Mouse (Mus musculus): ENCODE data around the gene Sart1.

The Sart1 gene

GRCm38 (mm10) chr19:5388588-5389242 is at the start of gene Sart1:
Gene Sart1 (minus strand): TSS chr19:5388703.
- peak; percentile 89 for DNase-seq (ENCODE audit: low spot score in 2 of 2)

- no peak for DNase-seq (ENCODE audit: low spot score in 2 of 2)
Observed at GRCm38 (mm10) chr19:5433951-5434350, 45.4 kb upstream of the Sart1 start.

- DNase-seq (ENCODE audit: low spot score in 2 of 2) = no peak
Observed at GRCm38 (mm10) chr19:5432992-5433852, 44.7 kb upstream of the Sart1 start.

DNA sequence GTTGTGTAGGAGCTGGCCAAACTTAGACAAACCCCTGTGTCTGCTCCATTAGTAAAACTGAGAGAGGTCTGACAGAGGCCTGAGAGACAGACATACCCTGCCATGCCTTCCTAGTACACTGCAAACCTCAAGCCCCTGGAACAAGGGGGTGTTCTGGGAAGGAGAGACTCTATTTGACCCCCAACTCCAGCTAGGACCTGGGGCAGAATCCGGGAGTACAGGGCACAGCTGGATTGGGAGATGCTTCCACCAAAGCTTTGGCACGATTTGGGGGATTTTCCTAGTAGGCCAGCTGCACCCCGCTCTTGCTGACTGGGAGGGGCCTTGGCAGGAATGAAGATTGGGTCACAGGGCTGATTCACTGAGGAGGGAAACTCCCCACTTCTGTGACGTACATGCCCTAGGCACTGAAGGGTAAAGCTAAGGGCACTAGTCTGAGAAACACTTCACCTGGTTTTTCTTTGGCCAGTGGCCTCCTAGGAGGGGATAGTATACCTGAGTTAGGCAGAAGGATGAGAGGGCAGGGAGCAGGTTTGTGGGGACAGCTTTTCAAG is 43.5 kb upstream of the Sart1 start:
- DNase-seq (ENCODE audit: low spot score in 2 of 2) = no peak

DNA sequence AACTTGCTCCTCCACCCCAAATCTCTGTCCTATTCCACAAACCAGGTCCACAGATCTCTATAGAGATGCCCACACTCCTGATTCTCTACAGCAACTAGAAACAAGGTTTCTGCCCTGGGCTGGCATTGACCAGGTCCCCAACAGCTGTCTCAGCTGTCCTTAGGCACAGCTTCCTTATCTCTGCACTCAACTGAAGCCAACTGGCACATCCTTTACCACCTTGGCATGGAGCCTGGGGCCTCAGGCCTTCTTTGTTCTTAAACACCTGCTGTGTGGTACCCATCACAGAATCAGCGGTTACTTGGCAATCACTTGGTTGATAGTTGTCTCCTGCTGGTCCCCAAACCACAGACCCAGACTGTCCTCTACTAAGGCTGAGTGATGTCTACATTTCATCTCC is 41.9 kb upstream of the Sart1 start:
- no peak for DNase-seq (ENCODE audit: low spot score in 2 of 2)

DNA sequence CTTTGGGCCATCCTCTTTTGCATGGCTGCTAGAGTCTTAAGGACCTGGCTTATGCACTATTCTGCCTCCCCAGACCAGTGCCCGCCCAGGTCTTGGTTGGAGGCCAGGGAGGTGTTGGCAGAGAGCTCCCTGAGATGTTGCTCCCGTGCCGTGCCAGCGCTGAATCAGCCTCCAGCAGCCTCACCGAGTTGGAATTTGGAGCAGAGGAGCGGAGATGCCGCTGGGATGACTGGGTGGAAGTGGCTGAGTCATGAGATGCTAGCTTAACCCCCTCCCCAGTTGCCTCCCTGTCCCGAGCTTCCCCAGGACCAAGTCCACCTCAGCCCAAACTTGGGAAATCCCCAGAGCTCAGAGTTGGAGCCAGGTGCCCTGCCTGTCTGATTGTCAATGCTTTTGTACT is 41.3 kb upstream of the Sart1 start:
- no peak for DNase-seq (ENCODE audit: low spot score in 2 of 2)

GRCm38 (mm10) chr19:5429219-5429618 is 40.7 kb upstream of the Sart1 start:
- no peak for DNase-seq (ENCODE audit: low spot score in 2 of 2)

- no peak for DNase-seq (ENCODE audit: low spot score in 2 of 2)
Observed at GRCm38 (mm10) chr19:5428083-5428482, 39.6 kb upstream of the Sart1 start.

GRCm38 (mm10) chr19:5426640-5427290 is 38.3 kb upstream of the Sart1 start:
- DNase-seq (ENCODE audit: low spot score in 2 of 2) = no peak

DNA sequence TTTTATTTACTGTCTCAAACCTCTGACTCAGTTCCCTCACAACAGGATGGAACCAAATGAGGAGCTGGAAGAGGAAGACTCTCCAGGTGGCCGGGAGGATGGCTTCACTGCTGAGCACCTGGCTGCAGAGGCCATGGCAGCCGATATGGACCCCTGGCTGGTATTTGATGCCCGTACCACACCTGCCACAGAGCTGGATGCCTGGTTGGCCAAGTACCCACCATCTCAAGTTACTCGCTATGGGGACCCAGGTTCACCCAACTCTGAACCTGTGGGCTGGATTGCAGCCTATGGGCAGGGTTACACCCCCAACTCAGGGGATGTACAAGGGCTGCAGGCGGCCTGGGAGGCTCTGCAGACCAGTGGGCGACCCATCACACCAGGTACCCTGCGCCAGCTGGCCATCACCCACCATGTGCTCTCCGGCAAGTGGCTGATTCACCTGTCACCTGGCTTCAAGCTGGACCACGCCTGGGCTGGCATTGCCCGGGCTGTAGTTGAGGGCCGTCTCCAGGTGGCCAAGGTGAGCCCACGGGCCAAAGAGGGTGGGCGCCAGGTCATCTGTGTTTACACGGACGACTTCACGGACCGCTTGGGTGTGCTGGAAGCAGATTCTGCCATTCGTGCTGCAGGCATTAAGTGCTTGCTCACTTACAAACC is 37.5 kb upstream of the Sart1 start:
- DNase-seq (ENCODE audit: low spot score in 2 of 2) = no peak

DNA sequence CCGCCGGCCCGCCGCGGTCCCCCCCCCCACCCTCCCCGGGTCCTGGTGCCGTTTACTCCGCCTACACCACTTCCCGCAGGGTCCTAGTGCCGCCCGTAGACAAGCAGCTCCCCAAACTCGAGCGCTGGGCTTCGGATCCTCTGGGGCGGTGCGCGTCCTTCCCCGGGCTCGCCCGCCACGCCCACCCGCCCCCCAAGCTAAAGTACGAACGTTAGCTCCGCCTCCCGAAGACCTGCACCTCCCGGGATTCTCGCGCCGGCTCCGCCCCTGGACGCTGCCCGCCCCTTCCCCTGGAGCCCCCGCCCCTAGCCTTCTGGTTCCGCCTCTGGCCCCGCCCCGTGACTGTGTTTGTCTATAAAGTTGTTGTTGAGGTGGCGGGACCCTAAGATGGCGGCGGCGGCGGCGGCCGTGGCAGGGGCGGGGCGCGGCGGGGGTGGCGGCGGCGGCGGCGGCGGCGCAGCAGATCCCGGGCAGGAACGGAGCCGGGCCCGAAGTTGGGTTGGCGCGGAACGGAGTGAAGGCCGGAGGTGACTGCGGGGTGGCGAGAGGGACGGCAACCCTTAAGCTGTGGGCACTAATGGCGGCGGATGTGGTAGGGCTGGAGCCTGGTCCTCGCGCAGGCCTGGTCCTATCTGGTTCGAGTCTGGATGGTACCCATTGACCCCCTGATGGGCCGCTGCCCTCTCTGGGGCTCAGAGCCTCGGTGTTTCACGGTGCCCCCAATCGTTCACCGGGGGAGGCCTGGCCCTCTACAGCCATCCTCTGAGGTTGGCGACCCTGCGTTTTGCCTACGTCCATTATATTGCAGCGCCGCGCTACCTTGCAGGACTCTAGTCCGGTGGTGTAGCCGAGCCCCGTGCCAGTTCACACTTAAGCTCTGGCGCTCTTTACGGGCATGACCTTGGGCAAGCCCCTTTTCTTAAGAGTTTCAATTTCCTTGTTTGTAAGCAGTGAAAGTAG is 36.6 kb upstream of the Sart1 start, which contains the start of the genes Drap1 and AI837181:
TSS of gene Drap1 (minus strand) at position 198 of the 960 bp plus-strand sequence.
TSS of gene AI837181 (plus strand) at position 363 of the 960 bp plus-strand sequence.
- DNase-seq (ENCODE audit: low spot score in 2 of 2) = peak; percentile 92 to 95

GRCm38 (mm10) chr19:5424092-5424781 is 35.7 kb upstream of the Sart1 start:
- peak; percentile 44 to 49 for DNase-seq (ENCODE audit: low spot score in 2 of 2)

DNA sequence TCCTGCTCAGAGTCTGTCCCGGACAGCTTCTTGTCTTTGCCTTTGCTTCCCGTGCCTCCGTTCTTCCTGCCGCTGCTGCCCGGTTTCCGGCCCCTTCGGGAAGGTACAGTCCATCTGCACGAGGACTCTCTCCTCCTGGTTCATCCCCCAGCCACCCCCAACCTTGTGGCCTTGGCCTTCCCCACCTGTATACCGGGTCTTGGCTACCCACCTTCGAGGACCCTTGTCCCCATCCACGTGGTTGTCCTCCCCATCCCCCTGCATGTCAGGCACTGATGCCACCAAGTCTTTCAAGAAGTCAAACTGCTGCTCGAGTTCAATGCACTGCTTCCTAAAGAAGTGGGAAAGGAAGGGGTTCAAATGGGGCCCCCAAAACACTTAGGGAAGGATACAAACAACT is 35.1 kb upstream of the Sart1 start:
- no peak for DNase-seq (ENCODE audit: low spot score in 2 of 2)

DNA sequence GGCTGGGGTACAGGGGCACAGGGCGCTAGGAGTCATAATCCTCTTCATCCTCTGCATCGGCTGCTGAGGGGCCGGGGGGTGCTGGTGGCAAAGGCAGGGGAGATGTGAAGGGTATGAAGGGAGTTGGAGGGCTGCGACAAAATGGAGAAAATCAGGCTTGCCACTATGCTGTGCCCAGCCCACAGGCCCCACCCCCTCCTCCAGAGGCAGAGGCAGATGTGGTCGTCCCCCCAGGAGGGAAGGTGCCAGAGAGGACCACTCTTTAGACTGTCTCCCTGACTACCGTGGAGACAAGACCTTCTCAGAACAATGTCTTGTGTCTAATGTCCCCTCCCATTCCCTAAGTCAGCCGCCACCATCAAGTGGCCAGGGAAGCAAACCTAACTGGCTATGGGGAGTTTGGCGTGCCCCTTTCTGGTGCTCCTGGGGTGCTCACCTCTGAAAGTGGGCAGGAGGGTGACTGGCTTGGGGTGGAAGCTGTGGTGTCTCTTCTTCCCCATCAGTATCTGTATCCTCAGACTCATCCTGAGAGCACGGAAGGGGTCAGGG is 34.5 kb upstream of the Sart1 start:
- DNase-seq (ENCODE audit: low spot score in 2 of 2) = no peak

DNA sequence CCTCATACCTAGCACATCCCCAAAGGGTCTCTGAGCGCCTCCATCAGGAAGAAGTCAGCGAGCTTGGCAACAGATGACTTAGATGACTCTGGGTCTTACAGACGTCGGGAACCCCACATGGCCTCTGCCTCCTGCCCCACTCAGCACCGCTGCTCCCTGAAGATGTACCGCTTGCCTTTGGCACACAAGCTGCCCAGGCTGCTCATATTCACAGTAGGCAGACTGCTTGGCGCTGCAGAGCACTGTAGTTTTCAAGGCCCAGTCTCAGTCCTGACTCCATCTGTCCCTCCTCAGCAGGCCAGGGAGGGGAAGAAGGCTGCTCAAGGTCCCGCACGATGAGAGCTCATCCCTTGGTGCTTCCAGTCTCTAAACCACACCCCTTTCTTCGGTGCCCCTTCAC is 33.8 kb upstream of the Sart1 start:
- DNase-seq (ENCODE audit: low spot score in 2 of 2) = no peak

DNA sequence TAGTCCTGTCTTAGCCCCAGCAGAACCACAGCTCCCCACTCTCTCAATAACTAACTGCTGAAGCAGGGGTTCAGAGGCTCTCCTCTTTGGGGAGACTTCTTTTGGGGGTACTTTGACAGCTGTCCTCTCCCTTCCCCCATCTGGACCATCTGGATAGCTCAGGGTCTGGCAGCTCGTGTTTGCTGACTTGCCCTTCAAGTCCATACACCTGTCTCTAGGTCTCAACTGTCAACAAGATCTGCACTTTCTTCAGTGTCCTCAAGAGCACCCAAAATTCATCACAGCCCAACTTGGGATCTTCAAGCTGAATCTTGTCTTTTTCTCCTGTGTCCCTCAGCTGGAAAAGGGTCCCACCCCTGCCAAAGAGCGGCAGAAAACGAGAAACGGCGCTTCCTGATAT is 33.3 kb upstream of the Sart1 start:
- DNase-seq (ENCODE audit: low spot score in 2 of 2) = no peak

GRCm38 (mm10) chr19:5420579-5420978 is 32.1 kb upstream of the Sart1 start:
- DNase-seq (ENCODE audit: low spot score in 2 of 2) = no peak

DNA sequence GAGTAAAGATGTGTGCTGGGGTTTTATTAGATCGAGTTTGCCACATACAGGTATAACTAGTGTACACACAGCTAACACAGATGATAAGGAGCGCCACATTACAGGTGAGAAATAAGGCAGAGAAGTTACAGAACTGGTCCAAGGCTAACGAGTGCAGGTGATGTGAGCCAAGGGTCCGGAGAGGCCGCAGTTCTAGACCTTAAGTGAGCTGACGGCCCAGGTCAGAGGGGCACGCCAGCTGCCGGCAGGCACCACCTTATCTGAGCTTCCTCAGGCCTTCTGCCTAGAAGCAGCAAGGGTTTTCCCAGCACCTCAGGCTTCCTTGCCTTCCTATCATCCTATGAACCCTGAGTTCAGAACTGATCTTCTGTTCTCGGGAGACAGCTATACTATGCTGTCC is 31.1 kb upstream of the Sart1 start:
- no peak for DNase-seq (ENCODE audit: low spot score in 2 of 2)

DNA sequence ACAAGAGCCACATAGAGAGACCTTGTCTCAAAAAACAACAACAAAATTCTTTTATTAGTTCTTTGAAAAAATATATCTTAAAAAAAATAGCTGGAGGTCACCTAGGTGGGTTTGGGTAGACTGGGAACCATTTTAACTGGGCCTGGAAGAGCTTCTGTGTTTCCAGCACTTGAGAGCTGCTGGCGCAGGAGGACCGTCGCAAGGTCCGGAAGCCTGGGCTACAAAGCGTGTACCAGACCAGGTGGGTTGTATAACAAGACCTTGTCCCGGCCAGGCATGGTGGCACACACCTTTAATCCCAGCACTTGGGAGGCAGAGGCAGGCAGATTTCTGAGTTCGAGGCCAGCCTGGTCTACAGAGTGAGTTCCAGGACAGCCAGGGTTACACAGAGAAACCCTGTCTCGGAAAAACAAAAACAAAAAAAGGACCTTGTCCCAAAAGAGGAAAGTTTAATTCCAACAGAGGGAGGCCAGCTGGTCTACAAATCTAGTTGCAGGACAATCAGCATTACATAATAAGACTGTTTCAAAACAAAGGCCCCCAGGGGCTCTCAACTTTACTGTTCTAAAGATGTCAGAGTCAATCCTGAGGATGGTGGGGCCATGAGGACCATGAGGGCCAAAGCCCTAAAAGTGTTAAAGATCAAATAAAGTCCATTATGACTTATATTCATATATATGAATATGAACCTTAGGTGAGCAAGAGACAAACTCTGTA is 30.4 kb upstream of the Sart1 start:
- no peak for DNase-seq (ENCODE audit: low spot score in 2 of 2)
